Mouse (Mus musculus): Measurements from ENCODE around the gene Ptprt. TPM values are rescaled to one million over a fixed set of nuclear protein-coding genes. Genes with fewer than 3 reads are reported as not detected.
A peak's percentile ranks its signal among the peaks of the same experiment; 100 is the strongest.

Ptprt gene
- polyA plus RNA-seq, 1 experiment from 2014 or later: 0.66 TPM

DNA sequence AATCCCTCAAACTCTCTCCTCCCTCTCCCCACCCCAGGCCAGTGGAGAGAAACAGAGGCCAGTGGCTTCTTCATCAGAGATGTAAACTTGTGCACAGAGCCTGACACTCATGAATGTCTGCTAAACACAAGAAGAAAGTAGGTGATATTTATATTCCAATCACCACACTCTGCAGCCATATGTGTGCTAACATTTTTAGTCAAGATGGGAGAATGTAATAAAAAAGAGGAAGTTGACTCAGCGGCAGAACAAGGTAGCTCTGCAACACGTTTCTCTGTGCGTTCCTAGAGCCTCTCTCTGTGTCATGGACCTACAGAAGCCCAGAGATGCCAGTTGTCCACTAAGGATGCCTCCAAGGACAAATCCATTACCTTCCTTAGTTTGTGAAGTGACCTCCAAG lies 34.9 kb downstream of the Ptprt start:
- ATAC-seq (replicated peaks; ENCODE audit: insufficient number of reproducible peaks, low FRiP score, low TSS enrichment): no peak
- 86% methylated on average over 3 of the region's 3 CpGs for whole genome bisulfite sequencing (ENCODE audit: insufficient replicate concordance)
- Histone ChIP-seq H3K27me3 (ENCODE audit: control insufficient read depth, insufficient read depth, low read length) (no peaks in the 10 kb centered on the region), H3K27ac (ENCODE audit: low read depth, low read length) (no peak overlapping the region), H3K4me2 (no peak overlapping the region), H3K4me1 (ENCODE audit: control insufficient read depth, insufficient read depth, low read length) (no peaks in the 10 kb centered on the region), H3K36me3 (ENCODE audit: control insufficient read depth, insufficient read depth, low read length) (no peaks in the 10 kb centered on the region), H3K4me3 (ENCODE audit: low read depth, low read length) (no peak overlapping the region), H3K9ac (ENCODE audit: low read depth, low read length) (no peak overlapping the region), H3K9me3 (replicated peaks; ENCODE audit: control insufficient read depth, low read length) (no peaks in the 10 kb centered on the region)

DNA sequence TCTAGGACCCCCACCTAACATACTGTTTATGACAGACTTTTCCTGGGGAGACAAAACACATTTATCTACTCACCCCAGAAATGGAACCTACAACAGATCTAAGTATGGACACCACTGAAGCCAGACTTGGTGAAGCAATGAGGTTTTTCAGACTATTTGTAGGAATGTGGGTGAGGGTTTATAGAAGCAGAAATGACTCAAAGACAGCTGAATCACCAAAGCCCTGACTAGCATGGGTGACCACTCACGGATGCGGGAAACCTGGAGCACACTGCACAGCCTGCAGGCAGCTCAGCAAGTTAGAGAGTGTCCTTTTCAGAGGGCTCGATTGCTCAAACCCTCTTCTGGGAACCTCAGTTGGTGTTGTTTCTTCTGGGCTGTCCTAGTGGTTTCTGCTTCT lies 36.2 kb downstream of the Ptprt start:
- H3K4me2 ChIP-seq: no peak overlapping the region
- 83% methylated on average over 3 of the region's 3 CpGs for WGBS (ENCODE audit: insufficient replicate concordance)
- no peaks in the 10 kb centered on the region for H3K4me1 ChIP-seq (ENCODE audit: control insufficient read depth, insufficient read depth, low read length)
- H3K9ac ChIP-seq (ENCODE audit: low read depth, low read length): no peak overlapping the region
- no peak overlapping the region for H3K4me3 ChIP-seq (ENCODE audit: low read depth, low read length)
- ATAC-seq (replicated peaks; ENCODE audit: insufficient number of reproducible peaks, low FRiP score, low TSS enrichment): no peak
- H3K27me3 ChIP-seq (ENCODE audit: control insufficient read depth, insufficient read depth, low read length): no peaks in the 10 kb centered on the region
- no peaks in the 10 kb centered on the region for H3K9me3 ChIP-seq (replicated peaks; ENCODE audit: control insufficient read depth, low read length)
- H3K27ac ChIP-seq (ENCODE audit: low read depth, low read length): no peak overlapping the region
- no peaks in the 10 kb centered on the region for H3K36me3 ChIP-seq (ENCODE audit: control insufficient read depth, insufficient read depth, low read length)

DNA sequence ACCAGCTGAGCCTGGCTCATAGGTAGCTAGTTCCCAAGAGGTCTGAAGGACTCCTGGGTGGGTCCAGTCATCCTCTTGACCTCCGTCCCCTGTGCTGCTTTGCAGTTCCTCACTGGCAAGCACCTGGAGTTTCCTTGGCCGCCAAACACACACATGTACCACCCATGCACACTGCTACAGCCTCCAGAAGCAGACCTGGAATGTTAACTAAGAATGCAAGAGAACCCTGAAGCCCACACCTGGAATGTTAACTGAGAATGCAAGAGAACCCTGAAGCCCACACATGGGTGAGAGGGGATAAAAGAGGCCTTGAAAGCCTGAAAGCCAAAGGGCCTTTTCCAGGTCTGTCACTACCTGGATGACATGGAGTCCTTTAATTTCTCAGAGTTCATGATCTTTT lies 46.7 kb downstream of the Ptprt start:
- Histone ChIP-seq H3K27me3 (ENCODE audit: control insufficient read depth, insufficient read depth, low read length) (no peaks in the 10 kb centered on the region), H3K9ac (ENCODE audit: low read depth, low read length) (no peak overlapping the region), H3K4me3 (ENCODE audit: low read depth, low read length) (no peak overlapping the region), H3K27ac (ENCODE audit: low read depth, low read length) (no peak overlapping the region), H3K9me3 (replicated peaks; ENCODE audit: control insufficient read depth, low read length) (no peaks in the 10 kb centered on the region), H3K4me2 (no peak overlapping the region), H3K4me1 (ENCODE audit: control insufficient read depth, insufficient read depth, low read length) (no peaks in the 10 kb centered on the region), H3K36me3 (ENCODE audit: control insufficient read depth, insufficient read depth, low read length) (no peaks in the 10 kb centered on the region)
- 76% methylated on average over 2 of the region's 2 CpGs for WGBS (ENCODE audit: insufficient replicate concordance)
- no peak for ATAC-seq (replicated peaks; ENCODE audit: insufficient number of reproducible peaks, low FRiP score, low TSS enrichment)

DNA sequence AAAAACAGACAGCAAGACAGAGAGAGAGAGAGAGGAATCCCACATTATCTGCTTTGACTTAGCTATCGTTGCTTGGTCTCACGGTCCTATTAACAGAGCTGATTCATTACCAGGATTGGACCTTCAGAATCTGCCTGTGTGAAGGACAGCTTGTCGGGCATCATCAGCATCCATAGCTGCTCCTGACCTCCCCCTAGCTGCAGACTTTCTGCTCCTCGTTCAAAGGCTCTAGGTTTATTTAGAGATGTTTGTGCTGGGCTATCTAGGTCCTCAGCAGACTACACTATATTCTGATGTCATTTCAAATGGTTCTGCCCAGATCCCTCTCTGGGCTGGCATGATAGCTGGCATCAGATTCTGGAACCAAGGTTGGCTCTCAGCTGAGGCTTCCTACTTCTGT lies 47.5 kb downstream of the Ptprt start:
- H3K4me3 ChIP-seq (ENCODE audit: low read depth, low read length): no peak overlapping the region
- H3K36me3 ChIP-seq (ENCODE audit: control insufficient read depth, insufficient read depth, low read length): no peaks in the 10 kb centered on the region
- H3K27me3 ChIP-seq (ENCODE audit: control insufficient read depth, insufficient read depth, low read length): no peaks in the 10 kb centered on the region
- H3K4me2 ChIP-seq: no peak overlapping the region
- H3K27ac ChIP-seq (ENCODE audit: low read depth, low read length): no peak overlapping the region
- ATAC-seq (replicated peaks; ENCODE audit: insufficient number of reproducible peaks, low FRiP score, low TSS enrichment): no peak
- no peaks in the 10 kb centered on the region for H3K9me3 ChIP-seq (replicated peaks; ENCODE audit: control insufficient read depth, low read length)
- no peak overlapping the region for H3K9ac ChIP-seq (ENCODE audit: low read depth, low read length)
- WGBS (ENCODE audit: insufficient replicate concordance): 63% methylated on average over 4 of the region's 4 CpGs
- no peaks in the 10 kb centered on the region for H3K4me1 ChIP-seq (ENCODE audit: control insufficient read depth, insufficient read depth, low read length)

DNA sequence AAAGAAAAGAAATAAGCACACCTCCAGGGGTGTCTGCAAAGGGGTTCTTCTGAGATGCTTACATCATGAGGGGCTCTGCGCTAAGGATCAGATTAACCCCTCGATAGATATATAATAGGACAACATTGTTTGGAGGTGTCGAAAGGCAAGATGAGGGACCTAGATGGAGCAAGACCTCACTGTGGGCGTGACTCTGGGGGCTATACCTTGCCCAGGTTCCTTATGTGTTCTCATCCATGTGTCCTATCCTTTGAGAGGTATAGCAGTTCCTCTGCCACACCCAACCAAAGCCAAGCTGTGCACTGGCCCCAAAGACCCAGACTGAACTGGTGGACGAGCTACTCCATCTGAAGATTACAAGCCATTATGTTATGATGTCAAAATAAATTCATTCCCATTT lies 58.2 kb downstream of the Ptprt start:
- WGBS (ENCODE audit: insufficient replicate concordance): 82% methylated on average over 5 of the region's 5 CpGs
- ATAC-seq (replicated peaks; ENCODE audit: insufficient number of reproducible peaks, low FRiP score, low TSS enrichment): no peak
- Histone ChIP-seq H3K27me3 (ENCODE audit: control insufficient read depth, insufficient read depth, low read length) (no peaks in the 10 kb centered on the region), H3K9me3 (replicated peaks; ENCODE audit: control insufficient read depth, low read length) (no peaks in the 10 kb centered on the region), H3K4me2 (no peak overlapping the region), H3K9ac (ENCODE audit: low read depth, low read length) (no peak overlapping the region), H3K27ac (ENCODE audit: low read depth, low read length) (no peak overlapping the region), H3K4me1 (ENCODE audit: control insufficient read depth, insufficient read depth, low read length) (no peaks in the 10 kb centered on the region), H3K36me3 (ENCODE audit: control insufficient read depth, insufficient read depth, low read length) (no peaks in the 10 kb centered on the region), H3K4me3 (ENCODE audit: low read depth, low read length) (no peak overlapping the region)

DNA sequence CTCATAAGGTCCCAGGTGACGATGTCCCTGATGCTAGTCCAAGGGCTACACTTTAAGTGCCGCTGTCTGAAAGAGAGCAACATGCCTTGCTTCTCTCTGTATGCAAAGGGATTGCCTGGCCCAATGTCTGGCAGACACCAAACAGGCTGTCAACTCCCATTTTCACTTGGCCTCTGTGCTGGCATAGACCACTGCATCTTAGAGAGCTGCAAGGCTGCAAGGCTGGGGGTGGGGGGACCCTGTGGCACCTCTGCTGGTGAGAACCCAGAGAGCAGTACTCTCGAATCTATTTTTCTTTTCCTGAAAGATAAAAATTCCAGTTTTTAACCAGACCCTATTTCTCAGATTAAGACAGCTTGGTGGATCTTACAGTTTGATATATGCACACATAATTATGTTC lies 69.6 kb downstream of the Ptprt start:
- Histone ChIP-seq H3K9ac (ENCODE audit: low read depth, low read length) (no peak overlapping the region), H3K27ac (ENCODE audit: low read depth, low read length) (no peak overlapping the region), H3K4me3 (ENCODE audit: low read depth, low read length) (no peak overlapping the region), H3K4me2 (no peak overlapping the region), H3K27me3 (ENCODE audit: control insufficient read depth, insufficient read depth, low read length) (no peaks in the 10 kb centered on the region), H3K4me1 (ENCODE audit: control insufficient read depth, insufficient read depth, low read length) (no peaks in the 10 kb centered on the region), H3K9me3 (replicated peaks; ENCODE audit: control insufficient read depth, low read length) (no peaks in the 10 kb centered on the region), H3K36me3 (ENCODE audit: control insufficient read depth, insufficient read depth, low read length) (no peaks in the 10 kb centered on the region)
- ATAC-seq (replicated peaks; ENCODE audit: insufficient number of reproducible peaks, low FRiP score, low TSS enrichment): no peak
- 79% methylated on average over 3 of the region's 3 CpGs for WGBS (ENCODE audit: insufficient replicate concordance)

DNA sequence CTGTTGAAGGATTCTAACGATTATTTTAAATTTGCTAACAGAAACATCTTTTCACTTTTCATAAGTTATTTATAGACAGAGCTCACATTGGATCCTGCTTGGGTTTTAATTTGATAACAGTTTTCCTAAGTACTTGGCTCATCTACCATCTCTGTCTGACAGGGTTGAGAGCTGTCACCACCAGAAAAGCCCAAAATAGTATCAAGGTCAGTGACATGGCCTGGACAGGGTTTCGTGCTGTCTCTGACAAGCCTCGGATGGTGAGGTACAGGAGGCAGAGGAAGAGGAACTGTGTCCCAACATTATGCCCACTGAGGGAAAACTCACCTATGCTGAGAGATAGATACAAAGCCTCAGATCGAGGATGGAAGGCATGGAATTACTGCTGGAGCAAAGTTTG lies 79.3 kb downstream of the Ptprt start:
- peak overlapping the region; percentile 37; the same call in 1 of the 2 replicates for H3K27ac ChIP-seq (ENCODE audit: low read depth, low read length)
- H3K36me3 ChIP-seq (ENCODE audit: control insufficient read depth, insufficient read depth, low read length): no peaks in the 10 kb centered on the region
- H3K4me1 ChIP-seq (ENCODE audit: control insufficient read depth, insufficient read depth, low read length): no peaks in the 10 kb centered on the region
- no peaks in the 10 kb centered on the region for H3K27me3 ChIP-seq (ENCODE audit: control insufficient read depth, insufficient read depth, low read length)
- 0 out of 2 replicates have a peak, but pooled peaks have one; percentile 39 for ATAC-seq (replicated peaks; ENCODE audit: insufficient number of reproducible peaks, low FRiP score, low TSS enrichment)
- H3K4me2 ChIP-seq: 0 out of 2 replicates have a peak overlapping the region, but pooled peaks have one; percentile 7
- H3K9ac ChIP-seq (ENCODE audit: low read depth, low read length): no peak overlapping the region
- 34% methylated on average over 4 of the region's 4 CpGs for WGBS (ENCODE audit: insufficient replicate concordance)
- H3K9me3 ChIP-seq (replicated peaks; ENCODE audit: control insufficient read depth, low read length): no peaks in the 10 kb centered on the region
- no peak overlapping the region for H3K4me3 ChIP-seq (ENCODE audit: low read depth, low read length)

DNA sequence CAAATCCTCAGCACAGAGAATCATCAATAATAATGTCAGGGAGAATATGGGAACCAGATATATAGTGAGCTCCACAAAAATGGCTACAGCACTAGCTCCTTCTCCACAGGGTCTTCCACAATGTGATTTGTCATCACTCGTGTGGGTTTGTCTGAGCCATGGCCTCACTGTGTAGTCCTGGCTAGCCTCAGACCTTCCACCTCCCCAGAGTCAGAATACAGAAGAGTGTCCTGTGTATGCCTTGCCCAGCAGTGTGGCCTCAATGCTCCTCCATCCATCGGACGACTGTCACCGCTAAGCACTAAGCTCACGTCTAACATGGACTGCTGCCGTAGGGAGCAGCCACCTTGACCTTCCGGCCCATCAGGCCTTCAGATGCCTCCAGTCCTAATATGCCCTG lies 83.1 kb downstream of the Ptprt start:
- no peak for ATAC-seq (replicated peaks; ENCODE audit: insufficient number of reproducible peaks, low FRiP score, low TSS enrichment)
- Histone ChIP-seq H3K9ac (ENCODE audit: low read depth, low read length) (no peak overlapping the region), H3K4me2 (no peak overlapping the region), H3K4me1 (ENCODE audit: control insufficient read depth, insufficient read depth, low read length) (no peaks in the 10 kb centered on the region), H3K9me3 (replicated peaks; ENCODE audit: control insufficient read depth, low read length) (no peaks in the 10 kb centered on the region), H3K4me3 (ENCODE audit: low read depth, low read length) (no peak overlapping the region), H3K27ac (ENCODE audit: low read depth, low read length) (no peak overlapping the region), H3K36me3 (ENCODE audit: control insufficient read depth, insufficient read depth, low read length) (no peaks in the 10 kb centered on the region), H3K27me3 (ENCODE audit: control insufficient read depth, insufficient read depth, low read length) (no peaks in the 10 kb centered on the region)
- WGBS (ENCODE audit: insufficient replicate concordance): 85% methylated on average over 7 of the region's 7 CpGs

DNA sequence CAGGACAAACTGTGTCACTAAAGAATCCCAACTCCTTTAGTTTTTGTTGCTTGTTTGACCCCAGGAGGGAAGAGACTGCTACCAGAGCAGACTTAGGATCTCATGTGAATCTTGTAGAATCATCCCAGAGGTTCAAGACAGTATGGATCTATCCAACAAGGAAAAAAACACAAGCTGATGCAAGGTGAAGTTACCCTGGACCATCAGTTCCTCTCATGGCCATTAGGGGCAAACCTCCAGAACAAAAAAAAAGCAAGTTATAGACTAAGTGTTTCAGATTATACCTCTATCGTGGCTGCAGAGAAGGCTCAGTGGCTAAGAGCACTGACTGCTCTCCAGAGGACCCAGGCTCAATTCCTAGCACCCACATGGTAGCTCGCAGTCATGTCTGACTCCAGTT lies 88.1 kb downstream of the Ptprt start:
- no peak for ATAC-seq (replicated peaks; ENCODE audit: insufficient number of reproducible peaks, low FRiP score, low TSS enrichment)
- Histone ChIP-seq H3K4me2 (no peak overlapping the region), H3K4me3 (ENCODE audit: low read depth, low read length) (no peak overlapping the region), H3K9ac (ENCODE audit: low read depth, low read length) (no peak overlapping the region), H3K36me3 (ENCODE audit: control insufficient read depth, insufficient read depth, low read length) (no peaks in the 10 kb centered on the region), H3K27me3 (ENCODE audit: control insufficient read depth, insufficient read depth, low read length) (no peaks in the 10 kb centered on the region), H3K4me1 (ENCODE audit: control insufficient read depth, insufficient read depth, low read length) (no peaks in the 10 kb centered on the region), H3K27ac (ENCODE audit: low read depth, low read length) (no peak overlapping the region), H3K9me3 (replicated peaks; ENCODE audit: control insufficient read depth, low read length) (no peaks in the 10 kb centered on the region)
- 67% methylated on average over 2 of the region's 2 CpGs for WGBS (ENCODE audit: insufficient replicate concordance)

Data from heart, embryonic 11.5 days (tissue).